Mouse (Mus musculus): ENCODE measurements at regions not wholly inside any gene's neighbourhood (a gene's known extent, or its start where the extent isn't known, plus 50 kb on each side); places are given as distances from the start of the nearest gene placed in this dataset.

GRCm38 (mm10) chr14:104193198-104193597 lies 274.6 kb downstream of the Pou4f1 start:
- Histone ChIP-seq H3K27ac (ENCODE audit: low read depth, low read length) (no peak overlapping the region), H3K9ac (ENCODE audit: low read depth, low read length) (no peak overlapping the region), H3K4me1 (replicated peaks; ENCODE audit: control insufficient read depth, insufficient read depth, low read length) (no peaks in the 10 kb centered on the region), H3K4me2 (replicated peaks; ENCODE audit: low read depth) (no peak overlapping the region), H3K9me3 (ENCODE audit: control insufficient read depth) (no peaks in the 10 kb centered on the region), H3K27me3 (replicated peaks; ENCODE audit: control insufficient read depth, insufficient read depth, low read length) (no peaks in the 10 kb centered on the region), H3K4me3 (ENCODE audit: low read depth, low read length) (no peak overlapping the region), H3K36me3 (ENCODE audit: control insufficient read depth, insufficient read depth) (no peaks in the 10 kb centered on the region)
- 52% methylated on average over 11 of the region's 11 CpGs for WGBS
- no peak for ATAC-seq
- no peak for TF ChIP-seq CTCF (IDR thresholded peaks at IDR 0.05; ENCODE audit: low read depth)

GRCm38 (mm10) chr14:104175122-104175521 lies 292.7 kb downstream of the Pou4f1 start:
- Histone ChIP-seq H3K4me1 (replicated peaks; ENCODE audit: control insufficient read depth, insufficient read depth, low read length) (no peaks in the 10 kb centered on the region), H3K27me3 (replicated peaks; ENCODE audit: control insufficient read depth, insufficient read depth, low read length) (no peaks in the 10 kb centered on the region), H3K4me3 (ENCODE audit: low read depth, low read length) (no peak overlapping the region), H3K9ac (ENCODE audit: low read depth, low read length) (no peak overlapping the region), H3K4me2 (replicated peaks; ENCODE audit: low read depth) (no peak overlapping the region), H3K36me3 (ENCODE audit: control insufficient read depth, insufficient read depth) (no peaks in the 10 kb centered on the region), H3K27ac (ENCODE audit: low read depth, low read length) (no peak overlapping the region), H3K9me3 (ENCODE audit: control insufficient read depth) (no peaks in the 10 kb centered on the region)
- no peak for ATAC-seq
- no peak for TF ChIP-seq CTCF (IDR thresholded peaks at IDR 0.05; ENCODE audit: low read depth)

GRCm38 (mm10) chr14:104146841-104147240 lies 302.6 kb upstream of the Ednrb start:
- Histone ChIP-seq H3K4me3 (ENCODE audit: low read depth, low read length) (no peak overlapping the region), H3K4me2 (replicated peaks; ENCODE audit: low read depth) (no peak overlapping the region), H3K4me1 (replicated peaks; ENCODE audit: control insufficient read depth, insufficient read depth, low read length) (no peaks in the 10 kb centered on the region), H3K9me3 (ENCODE audit: control insufficient read depth) (no peaks in the 10 kb centered on the region), H3K27ac (ENCODE audit: low read depth, low read length) (no peak overlapping the region), H3K27me3 (replicated peaks; ENCODE audit: control insufficient read depth, insufficient read depth, low read length) (no peaks in the 10 kb centered on the region), H3K9ac (ENCODE audit: low read depth, low read length) (no peak overlapping the region), H3K36me3 (ENCODE audit: control insufficient read depth, insufficient read depth) (no peaks in the 10 kb centered on the region)
- peak; percentile 53 for TF ChIP-seq CTCF (IDR thresholded peaks at IDR 0.05; ENCODE audit: low read depth)
- no peak for ATAC-seq
- 63% methylated on average over 5 of the region's 5 CpGs for WGBS

GRCm38 (mm10) chr14:104145395-104145794 lies 301.2 kb upstream of the Ednrb start:
- H3K27ac ChIP-seq (ENCODE audit: low read depth, low read length), result no peak overlapping the region
- no peaks in the 10 kb centered on the region for H3K9me3 ChIP-seq (ENCODE audit: control insufficient read depth)
- no peak overlapping the region for H3K9ac ChIP-seq (ENCODE audit: low read depth, low read length)
- ATAC-seq, result no peak
- H3K4me2 ChIP-seq (replicated peaks; ENCODE audit: low read depth), result no peak overlapping the region
- H3K27me3 ChIP-seq (replicated peaks; ENCODE audit: control insufficient read depth, insufficient read depth, low read length), result no peaks in the 10 kb centered on the region
- 35% methylated on average over 5 of the region's 5 CpGs for WGBS
- H3K36me3 ChIP-seq (ENCODE audit: control insufficient read depth, insufficient read depth), result no peaks in the 10 kb centered on the region
- TF ChIP-seq CTCF (IDR thresholded peaks at IDR 0.05; ENCODE audit: low read depth), result no peak
- no peak overlapping the region for H3K4me3 ChIP-seq (ENCODE audit: low read depth, low read length)
- no peaks in the 10 kb centered on the region for H3K4me1 ChIP-seq (replicated peaks; ENCODE audit: control insufficient read depth, insufficient read depth, low read length)

- no peak for TF ChIP-seq CTCF (IDR thresholded peaks at IDR 0.05; ENCODE audit: low read depth)
- Histone ChIP-seq H3K4me1 (replicated peaks; ENCODE audit: control insufficient read depth, insufficient read depth, low read length) (no peaks in the 10 kb centered on the region), H3K36me3 (ENCODE audit: control insufficient read depth, insufficient read depth) (no peaks in the 10 kb centered on the region), H3K27me3 (replicated peaks; ENCODE audit: control insufficient read depth, insufficient read depth, low read length) (no peaks in the 10 kb centered on the region), H3K9ac (ENCODE audit: low read depth, low read length) (no peak overlapping the region), H3K4me3 (ENCODE audit: low read depth, low read length) (no peak overlapping the region), H3K4me2 (replicated peaks; ENCODE audit: low read depth) (no peak overlapping the region), H3K9me3 (ENCODE audit: control insufficient read depth) (no peaks in the 10 kb centered on the region), H3K27ac (ENCODE audit: low read depth, low read length) (no peak overlapping the region)
- ATAC-seq, result no peak
- WGBS, result 85% methylated on average over 14 of the region's 14 CpGs
Observed at GRCm38 (mm10) chr14:104114986-104115951, 271.1 kb upstream of the Ednrb start.

GRCm38 (mm10) chr14:104114182-104114581 lies 270.0 kb upstream of the Ednrb start:
- H3K4me1 ChIP-seq (replicated peaks; ENCODE audit: control insufficient read depth, insufficient read depth, low read length), result no peaks in the 10 kb centered on the region
- no peak overlapping the region for H3K4me3 ChIP-seq (ENCODE audit: low read depth, low read length)
- no peak for TF ChIP-seq CTCF (IDR thresholded peaks at IDR 0.05; ENCODE audit: low read depth)
- 72% methylated on average over 3 of the region's 3 CpGs for WGBS
- H3K27me3 ChIP-seq (replicated peaks; ENCODE audit: control insufficient read depth, insufficient read depth, low read length), result no peaks in the 10 kb centered on the region
- ATAC-seq, result no peak
- no peak overlapping the region for H3K27ac ChIP-seq (ENCODE audit: low read depth, low read length)
- H3K36me3 ChIP-seq (ENCODE audit: control insufficient read depth, insufficient read depth), result no peaks in the 10 kb centered on the region
- H3K9me3 ChIP-seq (ENCODE audit: control insufficient read depth), result no peaks in the 10 kb centered on the region
- no peak overlapping the region for H3K9ac ChIP-seq (ENCODE audit: low read depth, low read length)
- H3K4me2 ChIP-seq (replicated peaks; ENCODE audit: low read depth), result no peak overlapping the region
